Mouse (Mus musculus) lung, adult 18-20 months (tissue): ENCODE measurements at regions not wholly inside any gene's neighbourhood (a gene's known extent, or its start where the extent isn't known, plus 50 kb on each side); places are given as distances from the start of the nearest gene placed in this dataset.
"Not testable (repeated sequence)": the region's sequence is repeated elsewhere in the genome, so short reads cannot be mapped to it uniquely, and the experiment has no call there.

Experiments
- DNase-seq, 2 experiments: peaks; one replicate each; pipeline ENCODE4 v3.0.0; 2022; ENCODE audit warnings: mixed read lengths in 2 of 2

- DNase-seq = no peak
These were observed 469.2 kb upstream of the Smim15 start for GRCm38 (mm10) chr13:107575025-107575424.

- DNase-seq = no peak
These were observed 470.5 kb upstream of the Smim15 start for GRCm38 (mm10) chr13:107573499-107574355.

GRCm38 (mm10) chr13:107571539-107571938 is 472.7 kb upstream of the Smim15 start:
- no peak for DNase-seq

GRCm38 (mm10) chr13:107569477-107569876 is 474.8 kb upstream of the Smim15 start:
- no peak for DNase-seq

GRCm38 (mm10) chr13:107568701-107569121 is 475.5 kb upstream of the Smim15 start:
- DNase-seq = peak in 1 of 2 experiments; percentile 21

GRCm38 (mm10) chr13:107562463-107562862 is 481.8 kb upstream of the Smim15 start:
- no peak for DNase-seq

GRCm38 (mm10) chr13:107561529-107561928 is 482.7 kb upstream of the Smim15 start:
- DNase-seq = no peak

GRCm38 (mm10) chr13:107555958-107556357 is 488.3 kb upstream of the Smim15 start:
- DNase-seq = peak in 1 of 2 experiments; percentile 56

GRCm38 (mm10) chr13:107554091-107554490 is 490.2 kb upstream of the Smim15 start:
- DNase-seq = no peak

- DNase-seq = no peak
These were observed 492.1 kb upstream of the Smim15 start for GRCm38 (mm10) chr13:107552165-107552564.

GRCm38 (mm10) chr13:107549995-107550394 is 494.3 kb upstream of the Smim15 start:
- not testable (repeated sequence) for DNase-seq

- no peak for DNase-seq
These were observed 497.2 kb upstream of the Smim15 start for GRCm38 (mm10) chr13:107547073-107547472.

- DNase-seq = no peak
These were observed 497.9 kb upstream of the Smim15 start for GRCm38 (mm10) chr13:107546181-107546900.

- no peak for DNase-seq
These were observed 502.7 kb upstream of the Smim15 start for GRCm38 (mm10) chr13:107541635-107541955.

GRCm38 (mm10) chr13:107540784-107541634 is 503.2 kb upstream of the Smim15 start:
- DNase-seq = no peak

- DNase-seq = no peak
These were observed 503.9 kb upstream of the Smim15 start for GRCm38 (mm10) chr13:107540305-107540704.

GRCm38 (mm10) chr13:107539867-107540266 is 504.4 kb upstream of the Smim15 start:
- no peak for DNase-seq

- no peak for DNase-seq
These were observed 504.9 kb upstream of the Smim15 start for GRCm38 (mm10) chr13:107539326-107539725.

GRCm38 (mm10) chr13:107535213-107535612 is 509.0 kb upstream of the Smim15 start:
- DNase-seq = no peak

GRCm38 (mm10) chr13:107533323-107533722 is 510.9 kb upstream of the Smim15 start:
- no peak for DNase-seq

- DNase-seq = no peak
These were observed 509.6 kb upstream of the Kif2a start for GRCm38 (mm10) chr13:107531528-107531927.

GRCm38 (mm10) chr13:107531026-107531425 is 509.1 kb upstream of the Kif2a start:
- DNase-seq = no peak

- peak; percentile 15 to 55 for DNase-seq
These were observed 508.5 kb upstream of the Kif2a start for GRCm38 (mm10) chr13:107530392-107530791.
